Mouse (Mus musculus): ENCODE results near the gene Olfr629.

- TF ChIP-seq POLR2A (IDR thresholded peaks at IDR 0.05; ENCODE audit: control insufficient read depth in 1 of 2, insufficient read depth in 1 of 2, low read depth in 1 of 2, low read length in 2 of 2, poor library complexity in 1 of 2) (no peak), POLR2AphosphoS2 (IDR thresholded peaks at IDR 0.05; ENCODE audit: low read length) (no peak), ELF1 (IDR thresholded peaks at IDR 0.05; ENCODE audit: low read depth, low read length) (no peak), POLR2AphosphoS5 (IDR thresholded peaks at IDR 0.05; ENCODE audit: borderline replicate concordance, low read depth, low read length) (no peak), CHD2 (IDR thresholded peaks at IDR 0.05; ENCODE audit: low read length) (no peak), CTCF (IDR thresholded peaks at IDR 0.05 in 2 of 3, conservative IDR thresholded peaks at IDR 0.05 in 1 of 3; ENCODE audit: control insufficient read depth in 1 of 3, insufficient read depth in 1 of 3, low read depth in 2 of 3, low read length in 3 of 3, poor library complexity in 1 of 3, severe bottlenecking in 1 of 3) (no peak)
Observed at GRCm38 (mm10) chr7:103730074-103730473, 14.7 kb downstream of the Olfr629 start, which contains the start of gene Olfr628.
